13 mouse cellular contexts compared by ENCODE assay signal in genomic region chr2:101433141-101433895, GRCm38 (mm10).
"Had no signal": no experiment of that assay in that cellular context is flagged by ENCODE, and none has a peak within 500 bp of the region (broad histone marks: within the 10 kb centered on the region; RNA-seq: fewer than 3 reads in every experiment).

No protein-coding gene starts in this region.

- H3K4me2 ChIP-seq: limb, embryonic 13.5 days; neural tube, embryonic 13.5 days; stomach, embryonic 15.5 days had no signal

- H3K27me3 ChIP-seq: limb, embryonic 13.5 days; neural tube, embryonic 13.5 days; stomach, embryonic 15.5 days had no signal

- H3K4me3 ChIP-seq: layer of hippocampus, adult 2 months; limb, embryonic 13.5 days; neural tube, embryonic 13.5 days; stomach, embryonic 15.5 days had no signal

- H3K36me3 ChIP-seq: limb, embryonic 13.5 days; neural tube, embryonic 13.5 days; stomach, embryonic 15.5 days had no signal

- H3K9ac ChIP-seq: limb, embryonic 13.5 days; liver, embryonic 14.5 days; neural tube, embryonic 13.5 days; stomach, embryonic 15.5 days had no signal

- H3K4me1 ChIP-seq: limb, embryonic 13.5 days; neural tube, embryonic 13.5 days; stomach, embryonic 15.5 days had no signal

- H3K27ac ChIP-seq: kidney, postnatal 0 days; layer of hippocampus, adult 2 months; limb, embryonic 13.5 days; liver, embryonic 14.5 days; neural tube, embryonic 13.5 days; stomach, embryonic 15.5 days had no signal

- DNase-seq: kidney, adult 9 months; kidney, postnatal 4 days; left cerebral cortex, postnatal 4 days; lung, adult 18-20 months; midbrain, embryonic 14.5 days; retina, postnatal 1 day; thymus, postnatal 14 days had no signal

- H3K9me3 ChIP-seq: limb, embryonic 13.5 days; neural tube, embryonic 13.5 days; stomach, embryonic 15.5 days had no signal
